Mouse (Mus musculus) heart, embryonic 12.5 days (tissue): ENCODE results near the gene Trmt44. TPM values are rescaled to one million over a fixed set of nuclear protein-coding genes. Genes with fewer than 3 reads are reported as not detected.

Experiments
- polyA plus RNA-seq: library from polyadenylated mRNA; unstranded; fragments of >200 nt; fragmentation: Nextera tagmentation; extraction: Ambion mirVana; gene quantifications from 2 replicates; pipeline ENCODE4 v1.2.1, GENCODE M21; 2016

Gene Trmt44
- polyA plus RNA-seq, 1 experiment from 2014 or later, result 5.7 TPM

Other genes with a start within 250 kb of the Trmt44 start
- not detected in 2 replicates for gene Hmx1, start 186.0 kb downstream of the Trmt44 start, polyA plus RNA-seq
- gene Cpz, start 49.4 kb downstream of the Trmt44 start, polyA plus RNA-seq, result 5.8 and 6.0 TPM in 2 replicates
- 10.6 and 12.4 TPM in 2 replicates for gene Acox3, start 8.0 kb upstream of the Trmt44 start, polyA plus RNA-seq
- 4.3 and 4.8 TPM in 2 replicates for gene Htra3, start 104.7 kb upstream of the Trmt44 start, polyA plus RNA-seq
- 10.0 and 10.4 TPM in 2 replicates for gene Sh3tc1, start 164.9 kb upstream of the Trmt44 start, polyA plus RNA-seq
- 3.8 and 3.9 TPM in 2 replicates for gene Ablim2, start 182.8 kb upstream of the Trmt44 start, polyA plus RNA-seq